Comparison of ENCODE assay signal across 23 mouse cellular contexts in the genomic region with DNA sequence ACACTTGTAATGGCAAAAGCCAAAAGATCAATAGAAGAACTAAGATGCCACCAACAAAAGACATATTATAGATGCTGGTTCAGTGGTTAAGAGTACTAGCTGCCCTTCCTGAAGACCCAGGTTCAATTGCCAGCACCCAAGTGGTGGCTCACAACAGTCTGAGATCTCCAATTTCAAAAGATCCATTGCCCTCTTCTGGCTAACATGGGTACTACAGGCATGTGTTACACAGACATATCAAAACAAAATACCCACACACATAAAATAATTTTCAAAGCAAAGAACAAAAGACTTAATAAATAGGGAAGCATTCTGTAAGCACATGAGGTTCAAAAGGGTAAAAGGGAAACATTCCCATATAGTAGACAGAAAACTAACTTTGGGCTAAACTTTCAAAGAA. TPM values are rescaled to one million over a fixed set of nuclear protein-coding genes. Genes with fewer than 3 reads are reported as not detected.
DNase-seq lines count a peak whose midpoint lies in the region; ATAC-seq and TF ChIP-seq lines count a peak whose summit lies in the region.
"Had no signal": no experiment of that assay in that cellular context is flagged by ENCODE, and none has a peak within 500 bp of the region (broad histone marks: within the 10 kb centered on the region; RNA-seq: fewer than 3 reads in every experiment).

No protein-coding gene starts in this region.

- no peak overlapping the region for H3K27ac ChIP-seq in liver, adult 2 months (replicated peaks; ENCODE audit: insufficient read depth, low read depth, low read length)
- no peak overlapping the region for H3K27ac ChIP-seq in liver, embryonic 12.5 days
- H3K27ac ChIP-seq: embryonic facial prominence, embryonic 15.5 days; forebrain, embryonic 10.5 days; hindbrain, embryonic 14.5 days; limb, embryonic 15.5 days; neural tube, embryonic 13.5 days had no signal

- no peak for TF ChIP-seq POLR2A in liver, adult 2 months (IDR thresholded peaks at IDR 0.05; ENCODE audit: extremely low read depth, insufficient read depth, low read length)

- no peak overlapping the region for H3K9ac ChIP-seq in liver, adult 2 months (ENCODE audit: low read depth, low read length)
- no peak overlapping the region for H3K9ac ChIP-seq in liver, embryonic 12.5 days
- H3K9ac ChIP-seq: embryonic facial prominence, embryonic 15.5 days; hindbrain, embryonic 14.5 days; limb, embryonic 15.5 days; neural tube, embryonic 13.5 days had no signal

- no peaks in the 10 kb centered on the region for H3K36me3 ChIP-seq in liver, adult 2 months (ENCODE audit: control insufficient read depth, insufficient read depth, low read length)
- H3K36me3 ChIP-seq in liver, embryonic 12.5 days: no peaks in the 10 kb centered on the region
- H3K36me3 ChIP-seq: embryonic facial prominence, embryonic 15.5 days; limb, embryonic 15.5 days; neural tube, embryonic 13.5 days had no signal

- no peaks in the 10 kb centered on the region for H3K4me1 ChIP-seq in liver, adult 2 months (ENCODE audit: control insufficient read depth, insufficient read depth, low read length)
- no peaks in the 10 kb centered on the region for H3K4me1 ChIP-seq in liver, embryonic 12.5 days
- H3K4me1 ChIP-seq: embryonic facial prominence, embryonic 15.5 days; forebrain, embryonic 10.5 days; limb, embryonic 15.5 days; neural tube, embryonic 13.5 days had no signal

- no peaks in the 10 kb centered on the region for H3K79me2 ChIP-seq in liver, adult 2 months (ENCODE audit: control insufficient read depth, insufficient read depth, low read length)

- H3K27me3 ChIP-seq in liver, adult 2 months (ENCODE audit: control insufficient read depth, insufficient read depth, low read length): no peaks in the 10 kb centered on the region
- H3K27me3 ChIP-seq in liver, embryonic 12.5 days (replicated peaks): no peaks in the 10 kb centered on the region
- H3K27me3 ChIP-seq: embryonic facial prominence, embryonic 15.5 days; limb, embryonic 15.5 days; neural tube, embryonic 13.5 days had no signal

- TF ChIP-seq CTCF in liver, adult 2 months (IDR thresholded peaks at IDR 0.05; ENCODE audit: low read depth, low read length): 0 out of 2 replicates have a peak, but pooled peaks have one; percentile 8

- no peak overlapping the region for H3K4me2 ChIP-seq in liver, embryonic 12.5 days
- H3K4me2 ChIP-seq: embryonic facial prominence, embryonic 15.5 days; heart, embryonic 11.5 days; hindbrain, embryonic 14.5 days; limb, embryonic 15.5 days; neural tube, embryonic 13.5 days had no signal

- peak; percentile 5 for DNase-seq in CD4-positive, CD25-positive, alpha-beta regulatory T cell, adult 2 months (ENCODE audit: low read depth, low spot score)
- DNase-seq in liver, adult 2 months (ENCODE audit: extremely low read depth, low read depth, low spot score): no peak
- DNase-seq in 3T3-L1 (ENCODE audit: low read depth, low spot score): peak; percentile 3
- peak; percentile 1 for DNase-seq in NIH3T3 (ENCODE audit: low read depth)
- DNase-seq in embryo, embryonic 10.5 days (ENCODE audit: low spot score): no peak
- no peak for DNase-seq in frontal cortex, adult 2 months (ENCODE audit: extremely low spot score in 1 of 2, low spot score in 1 of 2)
- DNase-seq: cerebellum, adult 9-11 months; embryo, embryonic 11 days; gastrocnemius, postnatal 14 days; heart, postnatal 14 days; kidney, adult 2 months; kidney, postnatal 36 days; right cerebral cortex, postnatal 25 days had no signal

- no peak overlapping the region for H3K4me3 ChIP-seq in liver, adult 2 months (ENCODE audit: insufficient read depth, low read depth, low read length)
- no peak overlapping the region for H3K4me3 ChIP-seq in liver, embryonic 12.5 days
- H3K4me3 ChIP-seq: embryonic facial prominence, embryonic 15.5 days; forebrain, embryonic 10.5 days; limb, embryonic 15.5 days; neural tube, embryonic 13.5 days had no signal

- no peaks in the 10 kb centered on the region for H3K9me3 ChIP-seq in liver, embryonic 12.5 days (replicated peaks)
- H3K9me3 ChIP-seq: embryonic facial prominence, embryonic 15.5 days; forebrain, embryonic 10.5 days; limb, embryonic 15.5 days; neural tube, embryonic 13.5 days had no signal

- ATAC-seq in CD4-positive, CD25-positive, alpha-beta regulatory T cell, adult 4 months: no peak
- no peak for ATAC-seq in liver, embryonic 12.5 days
- ATAC-seq: lung, postnatal 0 days had no signal

RNA-seq across cellular contexts. Expression of gene Gpc3, which starts 26.1 kb away (rescaled TPM):
- not detected for polyA plus RNA-seq in CD4-positive, CD25-positive, alpha-beta regulatory T cell, adult 4 months (2017; shearing (Covaris generic))
- total RNA-seq in liver, adult 2 months (2014; rRNA removed): 0.65 and 0.81 TPM in 2 replicates
- 0.86 and 1.6 TPM in 2 replicates for polyA plus RNA-seq in liver, adult 2 months (2012; rRNA removed)
- polyA plus RNA-seq in liver, embryonic 12.5 days (2016; fragmentation: Nextera tagmentation; extraction: Ambion mirVana): 277 and 278 TPM in 2 replicates
- 5.1 and 6.3 TPM in 2 replicates for polyA plus RNA-seq in frontal cortex, adult 2 months (2012; rRNA removed)
- total RNA-seq: monocyte, adult 5-6 weeks had no signal

Comparison
In these comparisons a context has a peak if more than half of its experiments do, and no peak if none do; other contexts are left out.
1. RNA of gene Gpc3, which starts 26.1 kb away (polyA plus RNA-seq): 277 to 278 TPM in liver, embryonic 12.5 days; 5.1 to 6.3 TPM in frontal cortex, adult 2 months, 0.86 to 1.6 TPM in liver, adult 2 months and not detected in CD4-positive, CD25-positive, alpha-beta regulatory T cell, adult 4 months; every median in the first group is over 10 times any median in the second.
2. DNase-seq: peak in CD4-positive, CD25-positive, alpha-beta regulatory T cell, adult 2 months (single experiment), 3T3-L1 (single experiment) and NIH3T3 (single experiment); none in liver, adult 2 months (single experiment), embryo, embryonic 10.5 days (single experiment) and frontal cortex, adult 2 months (0 of 2).